11 mouse cellular contexts compared by ENCODE assay signal in the genomic region with DNA sequence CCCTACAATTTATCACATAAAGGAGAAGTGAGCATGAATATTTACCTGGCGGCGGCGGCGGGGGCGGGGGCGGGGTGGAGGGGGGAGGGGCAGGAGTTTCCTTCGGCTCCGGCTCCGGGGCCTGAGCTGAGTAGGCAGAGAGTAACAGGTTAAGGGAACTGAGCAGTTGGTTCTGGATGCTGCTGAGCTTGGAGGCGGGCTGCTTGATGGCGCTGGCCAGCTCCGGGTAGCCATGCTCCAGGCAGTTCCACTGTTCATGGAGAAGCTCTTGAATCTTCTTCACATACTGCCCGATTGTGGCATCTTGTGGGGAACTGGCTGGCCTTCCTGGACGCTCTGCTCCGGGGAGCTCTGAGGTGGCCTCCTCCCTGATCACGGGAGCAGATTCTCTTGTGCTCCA. TPM values are rescaled to one million over a fixed set of nuclear protein-coding genes. Genes with fewer than 3 reads are reported as not detected.
A peak's percentile ranks its signal among the peaks of the same experiment; 100 is the strongest.
DNase-seq lines count a peak whose midpoint lies in the region; ATAC-seq lines count a peak whose summit lies in the region.
"Had no signal": no experiment of that assay in that cellular context is flagged by ENCODE, and none has a peak within 500 bp of the region (broad histone marks: within the 10 kb centered on the region; RNA-seq: fewer than 3 reads in every experiment).

No protein-coding gene starts in this region.

- no peaks in the 10 kb centered on the region for H3K27me3 ChIP-seq in intestine, embryonic 14.5 days (replicated peaks; ENCODE audit: control insufficient read depth, insufficient read depth, low read length)
- no peaks in the 10 kb centered on the region; the same call in 1 of the 2 replicates for H3K27me3 ChIP-seq in intestine, embryonic 16.5 days (replicated peaks; ENCODE audit: control insufficient read depth, insufficient read depth, low read length)
- H3K27me3 ChIP-seq in embryonic facial prominence, embryonic 14.5 days (replicated peaks; ENCODE audit: control insufficient read depth, insufficient read depth, low read length) = no peaks in the 10 kb centered on the region
- peaks cover 7% of the 10 kb centered on the region; the same call in 1 of the 2 replicates for H3K27me3 ChIP-seq in hindbrain, embryonic 12.5 days
- H3K27me3 ChIP-seq in midbrain, embryonic 16.5 days (ENCODE audit: control insufficient read depth, insufficient read depth, low read depth, low read length) = no peaks in the 10 kb centered on the region
- H3K27me3 ChIP-seq: liver, embryonic 13.5 days had no signal

- 0 out of 2 replicates have a peak, but pooled peaks have one; percentile 41 for ATAC-seq in intestine, embryonic 14.5 days (replicated peaks; ENCODE audit: low FRiP score, low TSS enrichment, low read depth)
- no peak for ATAC-seq in intestine, embryonic 16.5 days
- ATAC-seq in embryonic facial prominence, embryonic 14.5 days (ENCODE audit: low read depth) = no peak
- ATAC-seq in hindbrain, embryonic 12.5 days (ENCODE audit: low FRiP score) = no peak
- ATAC-seq in midbrain, embryonic 16.5 days = peak; percentile 49; the same call in 1 of the 2 replicates

- peaks cover 3% of the 10 kb centered on the region; the same call in 1 of the 2 replicates for H3K4me1 ChIP-seq in intestine, embryonic 14.5 days (replicated peaks; ENCODE audit: control insufficient read depth, insufficient read depth, low read length)
- H3K4me1 ChIP-seq in intestine, embryonic 16.5 days (ENCODE audit: control insufficient read depth, insufficient read depth, low read length) = no peaks in the 10 kb centered on the region; the same call in 1 of the 2 replicates
- H3K4me1 ChIP-seq in embryonic facial prominence, embryonic 14.5 days (ENCODE audit: control insufficient read depth, insufficient read depth, low read length) = peaks cover 32% of the 10 kb centered on the region
- peaks cover 14% of the 10 kb centered on the region for H3K4me1 ChIP-seq in hindbrain, embryonic 12.5 days
- H3K4me1 ChIP-seq in midbrain, embryonic 16.5 days (ENCODE audit: control insufficient read depth, insufficient read depth, low read length) = peaks cover 2% of the 10 kb centered on the region; the same call in 1 of the 2 replicates
- H3K4me1 ChIP-seq: liver, embryonic 13.5 days had no signal

- no peak overlapping the region for H3K4me3 ChIP-seq in intestine, embryonic 14.5 days (ENCODE audit: low read depth, low read length)
- H3K4me3 ChIP-seq in intestine, embryonic 16.5 days (ENCODE audit: low read length) = no peak overlapping the region
- no peak overlapping the region for H3K4me3 ChIP-seq in embryonic facial prominence, embryonic 14.5 days (ENCODE audit: low read depth, low read length)
- no peak overlapping the region for H3K4me3 ChIP-seq in hindbrain, embryonic 12.5 days
- H3K4me3 ChIP-seq in midbrain, embryonic 16.5 days (ENCODE audit: low read depth, low read length) = peak overlapping the region; percentile 15; the same call in 1 of the 2 replicates
- H3K4me3 ChIP-seq: liver, embryonic 13.5 days had no signal

- no peak overlapping the region for H3K27ac ChIP-seq in intestine, embryonic 14.5 days (ENCODE audit: low read depth)
- no peak overlapping the region for H3K27ac ChIP-seq in intestine, embryonic 16.5 days (ENCODE audit: low read length)
- H3K27ac ChIP-seq in embryonic facial prominence, embryonic 14.5 days (replicated peaks; ENCODE audit: low read depth, low read length) = no peak overlapping the region
- no peak overlapping the region for H3K27ac ChIP-seq in hindbrain, embryonic 12.5 days
- H3K27ac ChIP-seq in midbrain, embryonic 16.5 days (ENCODE audit: low read length) = no peak overlapping the region
- H3K27ac ChIP-seq: liver, embryonic 13.5 days had no signal

- WGBS in intestine, embryonic 14.5 days = 12% methylated on average over 16 of the region's 16 CpGs
- 19% methylated on average over 16 of the region's 16 CpGs for WGBS in intestine, embryonic 16.5 days
- 20% methylated on average over 16 of the region's 16 CpGs for WGBS in embryonic facial prominence, embryonic 14.5 days
- WGBS in hindbrain, embryonic 12.5 days = 15% methylated on average over 16 of the region's 16 CpGs
- WGBS in midbrain, embryonic 16.5 days = 17% methylated on average over 16 of the region's 16 CpGs

- no peak for DNase-seq in intestine, embryonic 14.5 days (ENCODE audit: low spot score)
- no peak for DNase-seq in embryonic facial prominence, embryonic 14.5 days (ENCODE audit: low spot score)
- no peak for DNase-seq in thymus, postnatal 36 days
- no peak for DNase-seq in spleen, adult 12 weeks (ENCODE audit: low spot score)
- DNase-seq: gastrocnemius, postnatal 14 days; kidney, postnatal 36 days; liver, embryonic 13.5 days had no signal

- no peak overlapping the region for H3K9ac ChIP-seq in intestine, embryonic 14.5 days (ENCODE audit: low read length)
- no peak overlapping the region for H3K9ac ChIP-seq in intestine, embryonic 16.5 days (ENCODE audit: low read depth, low read length)
- H3K9ac ChIP-seq in embryonic facial prominence, embryonic 14.5 days (ENCODE audit: low read depth, low read length) = 0 out of 2 replicates have a peak overlapping the region, but pooled peaks have one; percentile 8
- 0 out of 2 replicates have a peak overlapping the region, but pooled peaks have one; percentile 23 for H3K9ac ChIP-seq in hindbrain, embryonic 12.5 days
- peak overlapping the region; percentile 2; the same call in 1 of the 2 replicates for H3K9ac ChIP-seq in midbrain, embryonic 16.5 days (ENCODE audit: low read depth, low read length)
- H3K9ac ChIP-seq: liver, embryonic 13.5 days had no signal

- no peaks in the 10 kb centered on the region for H3K9me3 ChIP-seq in intestine, embryonic 14.5 days (ENCODE audit: control insufficient read depth, low read length)
- H3K9me3 ChIP-seq in intestine, embryonic 16.5 days (ENCODE audit: control insufficient read depth, low read length) = no peaks in the 10 kb centered on the region
- no peaks in the 10 kb centered on the region for H3K9me3 ChIP-seq in embryonic facial prominence, embryonic 14.5 days (ENCODE audit: control insufficient read depth, low read length)
- H3K9me3 ChIP-seq in hindbrain, embryonic 12.5 days (replicated peaks) = no peaks in the 10 kb centered on the region
- no peaks in the 10 kb centered on the region for H3K9me3 ChIP-seq in midbrain, embryonic 16.5 days (replicated peaks; ENCODE audit: control insufficient read depth, low read length, poor library complexity, severe bottlenecking)
- H3K9me3 ChIP-seq: liver, embryonic 13.5 days had no signal

- peak overlapping the region; percentile 23; the same call in 1 of the 2 replicates for H3K4me2 ChIP-seq in intestine, embryonic 14.5 days (ENCODE audit: low read length)
- no peak overlapping the region; the same call in 1 of the 2 replicates for H3K4me2 ChIP-seq in intestine, embryonic 16.5 days (ENCODE audit: low read depth, low read length)
- peak overlapping the region; percentile 32 for H3K4me2 ChIP-seq in embryonic facial prominence, embryonic 14.5 days (ENCODE audit: low read depth, low read length)
- peak overlapping the region; percentile 25; the same call in 1 of the 2 replicates for H3K4me2 ChIP-seq in hindbrain, embryonic 12.5 days (replicated peaks)
- peak overlapping the region; percentile 32 for H3K4me2 ChIP-seq in midbrain, embryonic 16.5 days (ENCODE audit: low read length)
- H3K4me2 ChIP-seq: liver, embryonic 13.5 days had no signal

- no peaks in the 10 kb centered on the region for H3K36me3 ChIP-seq in intestine, embryonic 14.5 days (ENCODE audit: control insufficient read depth, insufficient read depth, low read length)
- no peaks in the 10 kb centered on the region for H3K36me3 ChIP-seq in intestine, embryonic 16.5 days (ENCODE audit: control insufficient read depth, insufficient read depth, low read length)
- H3K36me3 ChIP-seq in embryonic facial prominence, embryonic 14.5 days (ENCODE audit: control insufficient read depth, insufficient read depth, low read length) = 0 out of 2 replicates have a peak, but pooled peaks cover 9% of the 10 kb centered on the region
- no peaks in the 10 kb centered on the region for H3K36me3 ChIP-seq in hindbrain, embryonic 12.5 days
- H3K36me3 ChIP-seq in midbrain, embryonic 16.5 days (ENCODE audit: control insufficient read depth, insufficient read depth, low read length) = no peaks in the 10 kb centered on the region
- H3K36me3 ChIP-seq: liver, embryonic 13.5 days had no signal

RNA-seq across cellular contexts. Expression of a gene that starts 39.1 kb away (rescaled TPM):
- 2.9 and 3.3 TPM in 2 replicates for polyA plus RNA-seq in intestine, embryonic 14.5 days (2014; fragmentation: Nextera tagmentation; extraction: Ambion mirVana)
- 0.89 TPM in 2 replicates for polyA plus RNA-seq in intestine, embryonic 16.5 days (2015; fragmentation: Nextera tagmentation; extraction: Ambion mirVana)
- 2.6 and 3.1 TPM in 2 replicates for polyA plus RNA-seq in embryonic facial prominence, embryonic 14.5 days (2014; fragmentation: Nextera tagmentation; extraction: Ambion mirVana)
- polyA plus RNA-seq in hindbrain, embryonic 12.5 days (2016; fragmentation: Nextera tagmentation; extraction: Ambion mirVana) = 1.5 and 1.7 TPM in 2 replicates
- 0.20 and 0.26 TPM in 2 replicates for polyA plus RNA-seq in midbrain, embryonic 16.5 days (2015; fragmentation: Nextera tagmentation; extraction: Ambion mirVana)

RNA-seq across cellular contexts. Expression of a gene that starts 45.4 kb away (rescaled TPM):
- not detected in 2 replicates for polyA plus RNA-seq in intestine, embryonic 14.5 days (2014; fragmentation: Nextera tagmentation; extraction: Ambion mirVana)
- polyA plus RNA-seq in intestine, embryonic 16.5 days (2015; fragmentation: Nextera tagmentation; extraction: Ambion mirVana) = not detected in 2 replicates
- polyA plus RNA-seq in embryonic facial prominence, embryonic 14.5 days (2014; fragmentation: Nextera tagmentation; extraction: Ambion mirVana) = not detected in 2 replicates
- not detected in 2 replicates for polyA plus RNA-seq in hindbrain, embryonic 12.5 days (2016; fragmentation: Nextera tagmentation; extraction: Ambion mirVana)
- polyA plus RNA-seq in midbrain, embryonic 16.5 days (2015; fragmentation: Nextera tagmentation; extraction: Ambion mirVana) = not detected in 2 replicates
- polyA plus RNA-seq: liver, embryonic 13.5 days; thymus, postnatal 0 days had no signal

RNA-seq across cellular contexts. Expression of a gene that starts 51.7 kb away (rescaled TPM):
- 0.60 and 0.74 TPM in 2 replicates for polyA plus RNA-seq in intestine, embryonic 14.5 days (2014; fragmentation: Nextera tagmentation; extraction: Ambion mirVana)
- 0.10 and 0.24 TPM in 2 replicates for polyA plus RNA-seq in intestine, embryonic 16.5 days (2015; fragmentation: Nextera tagmentation; extraction: Ambion mirVana)
- polyA plus RNA-seq in embryonic facial prominence, embryonic 14.5 days (2014; fragmentation: Nextera tagmentation; extraction: Ambion mirVana) = 0.30 TPM in 1 of 2 replicates, not detected in the other
- 0.30 and 0.36 TPM in 2 replicates for polyA plus RNA-seq in hindbrain, embryonic 12.5 days (2016; fragmentation: Nextera tagmentation; extraction: Ambion mirVana)
- polyA plus RNA-seq in midbrain, embryonic 16.5 days (2015; fragmentation: Nextera tagmentation; extraction: Ambion mirVana) = not detected in 2 replicates
- polyA plus RNA-seq: liver, embryonic 13.5 days; thymus, postnatal 0 days had no signal

Comparison
In these comparisons a context has a peak if more than half of its experiments do, and no peak if none do; other contexts are left out.
1. ATAC-seq: peak in intestine, embryonic 14.5 days (single experiment) and midbrain, embryonic 16.5 days (single experiment); none in intestine, embryonic 16.5 days (single experiment), embryonic facial prominence, embryonic 14.5 days (single experiment) and hindbrain, embryonic 12.5 days (single experiment).
2. H3K9ac ChIP-seq: peak in embryonic facial prominence, embryonic 14.5 days (single experiment), hindbrain, embryonic 12.5 days (single experiment) and midbrain, embryonic 16.5 days (single experiment); none in intestine, embryonic 14.5 days (single experiment) and intestine, embryonic 16.5 days (single experiment).